Comparison of ENCODE assay signal across 8 mouse cellular contexts in the genomic region with DNA sequence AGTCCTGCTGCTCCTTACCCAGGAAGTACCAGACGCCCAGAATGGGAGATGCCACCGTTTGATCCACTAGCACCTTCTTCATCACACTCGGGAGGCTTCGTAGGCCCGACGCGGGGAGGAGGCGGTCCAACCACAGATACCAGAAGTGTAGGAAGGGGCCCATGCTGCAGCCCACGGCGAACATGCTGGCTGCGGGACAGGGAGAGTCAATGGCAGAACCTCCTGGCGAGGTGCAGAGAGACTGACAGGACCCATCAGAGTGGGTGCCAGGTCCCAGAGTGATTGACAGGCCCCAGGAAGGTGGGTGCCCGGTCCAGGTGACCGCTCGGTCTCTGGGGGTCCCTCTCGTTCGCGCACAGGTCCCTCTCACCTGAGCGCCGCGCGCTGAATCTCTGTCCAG. TPM values are rescaled to one million over a fixed set of nuclear protein-coding genes. Genes with fewer than 3 reads are reported as not detected.
DNase-seq lines count a peak whose midpoint lies in the region; ATAC-seq lines count a peak whose summit lies in the region.

No protein-coding gene starts in this region.

- no peaks in the 10 kb centered on the region for H3K9me3 ChIP-seq in intestine, embryonic 14.5 days (ENCODE audit: control insufficient read depth, low read length)

- H3K4me2 ChIP-seq in intestine, embryonic 14.5 days (ENCODE audit: low read length), result peak overlapping the region; percentile 97

- H3K36me3 ChIP-seq in intestine, embryonic 14.5 days (ENCODE audit: control insufficient read depth, insufficient read depth, low read length), result peaks cover 36% of the 10 kb centered on the region

- peak overlapping the region; percentile 54; the same call in 1 of the 2 replicates for H3K27ac ChIP-seq in intestine, embryonic 14.5 days (ENCODE audit: low read depth)

- WGBS in intestine, embryonic 14.5 days, result 1% methylated on average over 22 of the region's 22 CpGs

- peak overlapping the region; percentile 71 for H3K9ac ChIP-seq in intestine, embryonic 14.5 days (ENCODE audit: low read length)

- ATAC-seq in intestine, embryonic 14.5 days (replicated peaks; ENCODE audit: low FRiP score, low TSS enrichment, low read depth), result peak; percentile 4; the same call in 1 of the 2 replicates

- DNase-seq in adrenal gland, postnatal 14 days, result peak; percentile 44
- no peak for DNase-seq in adrenal gland, adult (ENCODE audit: inconsistent age in 2 of 2, low spot score in 1 of 2)
- DNase-seq in right cerebral cortex, postnatal 14 days, result peak; percentile 30
- no peak for DNase-seq in right cerebral cortex, adult 2 months (ENCODE audit: low spot score in 2 of 2)
- DNase-seq in intestine, embryonic 14.5 days (ENCODE audit: low spot score), result peak; percentile 71
- DNase-seq in neural tube, embryonic 10.5 days (ENCODE audit: extremely low spot score, low spot score), result peak; percentile 48
- DNase-seq in ovary, adult 18-20 months (ENCODE audit: low spot score), result no peak
- DNase-seq in urinary bladder, adult 2 months (ENCODE audit: low spot score), result no peak

- H3K4me3 ChIP-seq in intestine, embryonic 14.5 days (ENCODE audit: low read depth, low read length), result peak overlapping the region; percentile 65

- peaks cover 18% of the 10 kb centered on the region for H3K4me1 ChIP-seq in intestine, embryonic 14.5 days (replicated peaks; ENCODE audit: control insufficient read depth, insufficient read depth, low read length)

- H3K27me3 ChIP-seq in intestine, embryonic 14.5 days (replicated peaks; ENCODE audit: control insufficient read depth, insufficient read depth, low read length), result no peaks in the 10 kb centered on the region

RNA-seq across cellular contexts. Expression of a gene that starts 0.4 kb away (rescaled TPM):
- total RNA-seq in adrenal gland, postnatal 14 days (2021), result 113 and 123 TPM in 2 replicates
- 58.6 and 59.9 TPM in 2 replicates for polyA plus RNA-seq in intestine, embryonic 14.5 days (2014; fragmentation: Nextera tagmentation; extraction: Ambion mirVana)
- 38.2 and 41.9 TPM in 2 replicates for polyA plus RNA-seq in urinary bladder, adult 2 months (2012; rRNA removed)

RNA-seq across cellular contexts. Expression of a gene that starts 5.9 kb away (rescaled TPM):
- 56.2 and 75.1 TPM in 2 replicates for total RNA-seq in adrenal gland, postnatal 14 days (2021)
- 27.7 and 28.6 TPM in 2 replicates for polyA plus RNA-seq in intestine, embryonic 14.5 days (2014; fragmentation: Nextera tagmentation; extraction: Ambion mirVana)
- 34.1 and 35.3 TPM in 2 replicates for polyA plus RNA-seq in urinary bladder, adult 2 months (2012; rRNA removed)

RNA-seq across cellular contexts. Expression of a gene that starts 16.2 kb away (rescaled TPM):
- total RNA-seq in adrenal gland, postnatal 14 days (2021), result 35.4 and 44.0 TPM in 2 replicates
- 40.7 and 47.3 TPM in 2 replicates for polyA plus RNA-seq in intestine, embryonic 14.5 days (2014; fragmentation: Nextera tagmentation; extraction: Ambion mirVana)
- 57.3 and 66.0 TPM in 2 replicates for polyA plus RNA-seq in urinary bladder, adult 2 months (2012; rRNA removed)

RNA-seq across cellular contexts. Expression of a gene that starts 36.8 kb away (rescaled TPM):
- 1.9 TPM in 2 replicates for total RNA-seq in adrenal gland, postnatal 14 days (2021)
- polyA plus RNA-seq in intestine, embryonic 14.5 days (2014; fragmentation: Nextera tagmentation; extraction: Ambion mirVana), result 0.39 and 0.42 TPM in 2 replicates
- 0.54 and 0.59 TPM in 2 replicates for polyA plus RNA-seq in urinary bladder, adult 2 months (2012; rRNA removed)

RNA-seq across cellular contexts. Expression of a gene that starts 42.0 kb away (rescaled TPM):
- 0.70 TPM in 1 of 2 replicates, not detected in the other for total RNA-seq in adrenal gland, postnatal 14 days (2021)
- polyA plus RNA-seq in intestine, embryonic 14.5 days (2014; fragmentation: Nextera tagmentation; extraction: Ambion mirVana), result 0.67 and 0.88 TPM in 2 replicates
- polyA plus RNA-seq in urinary bladder, adult 2 months (2012; rRNA removed), result 0.46 and 0.56 TPM in 2 replicates

Comparison
In these comparisons a context has a peak if more than half of its experiments do, and no peak if none do; other contexts are left out.
1. DNase-seq: peak in adrenal gland, postnatal 14 days (single experiment), right cerebral cortex, postnatal 14 days (single experiment), intestine, embryonic 14.5 days (single experiment) and neural tube, embryonic 10.5 days (single experiment); none in adrenal gland, adult (0 of 2), right cerebral cortex, adult 2 months (0 of 2), ovary, adult 18-20 months (single experiment) and urinary bladder, adult 2 months (single experiment).